Mouse (Mus musculus) heart, postnatal 14 days (tissue): ENCODE measurements around the gene Mgrn1. TPM values are rescaled to one million over a fixed set of nuclear protein-coding genes. Genes with fewer than 3 reads are reported as not detected.

Experiments
- DNase-seq, 2 experiments: peaks; one replicate each; pipeline ENCODE4 v3.0.0; 2021 to 2022
- intact Hi-C: fragments of 180-260 bp; cut with DNase I; formaldehyde crosslinking; loops from one replicate; pipeline ENCODE4 v1.15.1; 2025
- total RNA-seq, 2 experiments: library from RNA; stranded (reverse); gene quantifications; 2 replicates each; pipeline ENCODE4 v1.2.3; 2021

Mgrn1 gene
- total RNA-seq, 2 experiments from 2014 or later, result 151 to 161 TPM

DNA sequence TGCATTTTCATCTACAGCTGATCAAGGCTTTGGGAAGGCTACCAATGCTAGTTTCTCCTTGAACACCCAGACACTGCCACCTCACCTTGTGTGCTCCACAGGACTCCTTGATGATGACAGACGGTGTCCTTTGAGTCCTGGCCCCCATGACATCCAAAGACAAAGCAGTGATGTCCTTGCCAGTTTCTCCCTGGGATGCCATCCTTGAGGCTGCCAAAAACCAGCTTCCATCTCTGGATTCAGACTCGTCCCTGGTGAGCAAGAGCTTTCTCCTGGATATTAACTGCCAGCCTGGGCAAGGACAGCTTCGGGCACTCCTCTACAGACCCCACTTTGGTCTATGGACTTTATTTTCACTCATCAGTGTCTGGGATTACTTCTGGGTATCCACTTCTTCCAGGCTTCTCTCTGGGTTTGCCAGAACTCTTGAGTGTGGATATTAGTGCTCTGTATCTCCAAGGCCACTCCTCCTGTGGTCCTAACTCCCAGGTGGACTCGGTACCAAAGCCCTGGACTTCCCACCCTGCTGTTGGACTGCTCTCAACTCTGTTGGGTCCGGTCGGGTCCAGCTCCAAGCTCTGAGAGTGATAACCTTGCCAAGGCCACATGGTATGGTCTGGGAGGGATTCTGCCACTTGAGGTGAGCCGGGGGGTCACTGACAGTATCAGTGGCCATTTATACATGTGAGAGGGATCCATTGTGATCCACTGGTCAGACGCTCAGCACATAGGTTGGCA lies 79.5 kb downstream of the Mgrn1 start:
- intact Hi-C loops, result loop anchor here (2.0 kb wide), 1 partner anchor 47 kb away; the partner anchor contains the start of gene Rogdi

DNA sequence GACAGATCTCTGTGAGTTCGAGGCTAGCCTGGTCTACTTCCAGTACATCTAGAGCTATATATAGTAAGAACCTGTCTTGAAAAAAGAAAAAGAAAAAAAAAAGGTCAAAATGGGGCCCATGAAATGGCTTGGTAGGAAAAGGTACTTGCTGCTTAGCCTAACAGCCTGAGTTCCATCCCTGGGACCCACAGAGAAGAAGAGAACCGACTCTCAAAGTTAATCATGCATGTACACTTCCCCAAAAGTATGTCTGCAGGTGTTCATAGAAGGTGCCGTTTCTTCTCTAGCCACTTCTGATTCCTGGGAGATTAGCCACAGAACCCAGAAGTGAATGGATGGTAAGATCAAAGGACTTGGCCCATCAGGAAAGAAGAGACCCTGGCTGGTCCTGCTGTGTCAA lies 82.4 kb downstream of the Mgrn1 start:
- DNase-seq, result no peak
- intact Hi-C loops, result no loop called here

More for the DNA sequence above, 79.5 kb downstream of the Mgrn1 start:
- DNase-seq, result no peak

DNA sequence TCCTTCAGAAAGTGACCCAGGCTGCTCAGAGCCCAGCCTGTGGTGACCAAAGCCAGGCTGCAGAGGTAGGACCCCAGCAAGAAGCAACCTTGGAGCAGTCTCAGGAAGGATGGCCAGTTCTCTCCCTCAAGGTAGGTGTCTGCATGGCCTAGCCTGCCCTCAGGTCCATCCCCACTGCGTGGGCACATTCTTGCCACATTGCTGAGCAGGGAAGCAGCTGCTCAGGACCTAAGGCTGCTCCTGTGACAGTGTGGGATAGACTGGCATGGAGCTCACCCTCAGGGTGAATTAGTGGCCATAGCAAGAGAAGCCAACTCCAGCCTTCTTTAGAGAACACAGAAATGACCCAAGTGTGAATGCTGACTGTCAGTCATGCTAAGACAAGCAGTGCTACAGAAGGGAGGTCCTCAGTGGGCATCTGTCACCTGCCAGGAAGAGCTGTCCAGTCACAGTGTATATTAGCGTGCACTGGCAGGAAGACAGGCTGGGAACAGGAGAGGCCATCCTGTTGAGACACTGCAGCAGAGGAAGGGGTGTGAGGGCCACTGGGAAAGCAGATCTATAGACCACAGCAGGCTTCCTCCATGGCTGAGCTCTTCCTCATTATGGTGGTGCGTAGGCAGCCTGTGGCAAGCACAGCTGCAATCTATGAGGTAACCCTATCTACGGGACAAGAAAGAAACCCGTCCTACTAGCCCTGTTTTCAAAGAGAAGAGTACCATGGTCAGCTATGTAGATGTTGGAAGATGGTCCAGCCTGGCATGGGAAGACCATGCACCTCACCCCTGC lies 83.2 kb downstream of the Mgrn1 start:
- no peak for DNase-seq
- intact Hi-C loops, result no loop called here

DNA sequence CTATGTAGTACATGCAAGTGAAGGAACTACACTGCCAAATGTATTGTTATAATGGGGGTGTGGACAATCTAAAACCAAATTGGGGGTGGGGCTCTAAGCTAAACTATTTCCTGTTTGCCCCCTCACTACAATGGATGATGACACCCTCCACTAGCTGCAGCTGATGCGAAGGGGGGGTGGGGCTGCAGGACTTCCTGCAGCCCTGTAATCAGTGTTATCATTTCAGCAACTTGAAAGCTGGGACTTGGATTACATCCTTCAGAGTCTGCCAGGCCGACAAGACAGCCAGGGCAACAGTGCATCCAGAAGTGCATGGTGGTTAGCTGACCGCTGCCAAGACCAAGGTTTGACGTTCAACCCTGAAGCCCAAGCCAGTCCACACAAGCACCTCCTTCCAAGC lies 85.6 kb downstream of the Mgrn1 start:
- intact Hi-C loops, result no loop called here
- peak in 1 of 2 experiments; percentile 28 for DNase-seq

DNA sequence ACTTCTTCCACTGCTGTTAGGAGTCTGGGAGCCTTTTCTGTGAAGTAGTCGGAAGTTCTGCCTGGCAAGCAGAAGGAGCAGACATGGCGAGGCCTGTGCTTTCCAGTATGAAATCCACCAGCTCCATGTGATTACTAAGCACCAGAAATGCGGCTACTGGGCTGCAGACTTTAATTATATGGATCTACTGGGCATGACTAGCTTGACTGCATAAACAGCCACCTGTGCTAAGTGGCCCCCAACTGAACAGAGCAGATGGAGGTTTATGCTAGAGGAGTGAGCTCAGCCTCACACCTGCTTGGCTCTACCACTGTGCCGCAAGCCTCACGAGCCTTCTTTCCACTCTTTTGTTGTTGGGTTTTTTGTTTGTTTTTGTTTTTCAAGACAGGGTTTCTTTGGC lies 88.5 kb downstream of the Mgrn1 start:
- no peak for DNase-seq
- intact Hi-C loops, result no loop called here

DNA sequence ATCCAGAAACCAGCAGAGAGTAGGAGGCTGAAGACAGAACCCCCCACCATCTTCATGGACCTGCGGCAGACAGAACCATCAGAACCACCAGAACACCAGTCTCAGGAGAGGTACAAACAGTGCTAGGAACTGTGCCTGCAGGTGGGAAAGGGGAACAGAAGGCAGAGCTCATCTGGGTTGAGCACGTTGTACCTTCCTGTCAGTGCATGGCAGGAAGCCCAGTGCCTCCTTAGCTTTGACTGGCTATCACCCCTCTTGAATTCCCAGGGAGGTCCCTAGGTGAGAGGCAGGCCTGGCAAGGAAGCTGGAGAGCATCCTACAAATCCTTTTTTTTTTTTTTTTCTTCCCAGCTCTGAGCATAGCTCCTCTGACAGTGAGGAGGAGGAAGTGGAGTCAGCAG lies 90.1 kb downstream of the Mgrn1 start:
- no peak for DNase-seq
- intact Hi-C loops, result no loop called here

DNA sequence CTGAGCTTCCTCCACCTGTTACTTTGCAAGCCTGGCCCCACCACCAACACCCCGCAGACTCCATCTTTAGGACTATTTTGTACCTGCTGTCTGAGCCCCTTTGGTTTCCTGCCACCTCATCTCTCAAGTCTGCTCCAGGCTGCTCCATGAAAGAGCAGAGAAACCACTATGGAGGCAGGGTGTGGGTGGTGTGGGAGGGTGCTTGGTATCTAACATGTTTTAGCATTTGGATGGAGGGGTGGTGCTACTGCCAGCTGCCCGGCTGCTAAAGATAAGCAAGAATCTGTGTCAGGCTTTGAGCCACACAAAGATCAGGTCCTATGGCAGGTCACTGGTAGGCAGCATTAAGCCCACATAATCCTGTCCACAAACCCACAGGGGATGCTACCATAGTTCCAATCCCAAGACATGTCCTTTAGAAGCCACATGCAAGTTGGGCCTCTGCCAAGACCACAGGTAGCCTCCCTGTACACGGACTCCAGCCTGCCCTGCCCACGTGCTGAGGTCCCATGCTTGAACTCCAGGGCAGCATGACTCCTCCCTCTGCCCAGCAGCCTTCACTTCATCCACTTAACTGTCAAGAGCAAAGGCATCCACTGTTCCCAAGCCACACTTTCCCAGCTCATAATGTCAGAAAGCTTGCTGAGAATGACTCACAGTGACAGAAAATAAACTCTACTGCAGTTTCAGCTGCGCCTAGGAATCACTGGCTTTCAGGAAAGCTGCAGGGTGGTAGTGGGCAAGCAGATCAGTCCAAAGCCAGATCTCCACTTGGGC lies 92.4 kb downstream of the Mgrn1 start:
- no peak for DNase-seq
- intact Hi-C loops, result no loop called here

DNA sequence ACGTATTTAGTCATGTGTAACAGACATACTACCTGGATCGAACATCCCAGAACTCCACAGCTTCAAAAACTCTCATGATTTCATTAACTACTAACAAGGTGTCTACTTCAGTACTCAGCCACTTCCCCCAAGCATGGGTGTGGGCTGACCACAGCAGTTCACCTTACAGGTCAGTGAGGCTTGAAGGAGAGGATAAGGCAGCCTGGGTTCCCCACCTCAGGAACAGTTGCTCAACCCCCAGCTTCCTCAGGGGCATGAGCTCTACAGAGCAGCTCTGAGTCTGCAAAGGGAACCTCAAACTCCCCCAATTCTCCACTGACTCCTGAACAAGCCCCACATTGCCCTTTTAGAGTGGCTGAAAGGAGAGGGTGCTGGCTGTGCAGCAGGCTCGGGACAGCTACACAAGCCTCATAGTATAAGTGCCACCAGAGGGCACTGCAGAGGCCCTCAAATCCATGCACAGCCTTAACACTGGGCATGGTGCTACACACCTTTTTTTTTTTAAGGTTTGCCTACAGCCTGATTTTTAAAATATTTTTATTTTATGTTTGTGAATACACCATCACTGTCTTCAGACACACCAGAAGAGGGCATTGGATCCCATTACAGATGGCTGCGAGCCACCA lies 93.8 kb downstream of the Mgrn1 start:
- intact Hi-C loops, result loop anchor here (1.0 kb wide), 1 partner anchor 165 kb away; no protein-coding TSS in a partner anchor
- peak; percentile 26 to 45 for DNase-seq

DNA sequence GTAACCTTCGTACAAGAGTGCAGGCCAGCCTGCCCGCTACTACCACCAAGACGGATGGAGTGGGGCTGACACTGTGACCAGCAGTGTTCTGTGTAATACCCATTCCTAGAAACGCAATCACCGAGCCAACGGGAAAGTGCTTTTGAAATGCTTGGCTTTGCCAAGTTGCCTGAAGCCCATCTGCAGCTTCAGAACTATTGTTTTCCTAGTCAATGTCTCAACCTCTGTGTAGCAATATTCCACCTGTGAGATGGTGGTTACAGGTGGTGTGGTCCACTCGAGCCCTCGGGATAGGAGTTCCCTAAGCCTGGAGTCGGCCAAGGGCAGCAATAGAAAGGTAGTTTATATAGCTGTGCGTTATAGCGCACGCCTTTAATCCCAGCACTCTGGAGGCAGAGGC lies 98.7 kb downstream of the Mgrn1 start:
- intact Hi-C loops, result no loop called here

More for the DNA sequence above, 98.7 kb downstream of the Mgrn1 start:
- DNase-seq, result no peak

Other genes with a start within 250 kb of the Mgrn1 start
- 10 to 100 TPM; 12.1 to 14.7 TPM for gene Vasn, start 246.3 kb upstream of the Mgrn1 start, total RNA-seq
- 100 to 1,000 TPM; 121 to 123 TPM for gene Dnaja3, start 246.3 kb upstream of the Mgrn1 start, total RNA-seq
- 10 to 100 TPM; 20.6 to 20.7 TPM for gene Coro7, start 206.5 kb upstream of the Mgrn1 start, total RNA-seq
- gene Nmral1, start 166.9 kb upstream of the Mgrn1 start, total RNA-seq, result 1 to 10 TPM; 3.2 to 4.5 TPM
- gene Hmox2, start 159.9 kb upstream of the Mgrn1 start, total RNA-seq, result 10 to 100 TPM; 70.5 to 71.1 TPM
- 10 to 100 TPM; 78.8 to 81.3 TPM for gene Cdip1, start 96.0 kb upstream of the Mgrn1 start, total RNA-seq
- under 1 TPM in 1 of 2 experiments, not detected in 1; 0.14 TPM for gene 4930562C15Rik, start 50.8 kb upstream of the Mgrn1 start, total RNA-seq
- gene Ubald1, start 5.9 kb upstream of the Mgrn1 start, total RNA-seq, result 10 to 100 TPM; 21.3 to 23.1 TPM
- 10 to 100 TPM; 31.4 to 32.3 TPM for gene Nudt16l1, start 52.5 kb downstream of the Mgrn1 start, total RNA-seq
- 10 to 100 TPM; 15.3 to 16.3 TPM for gene Anks3, start 78.0 kb downstream of the Mgrn1 start, total RNA-seq
- gene Sept12, start 111.6 kb downstream of the Mgrn1 start, total RNA-seq, result not detected
- gene Smim22, start 121.0 kb downstream of the Mgrn1 start, total RNA-seq, result not detected
- gene Rogdi, start 127.3 kb downstream of the Mgrn1 start, total RNA-seq, result 10 to 100 TPM; 22.8 to 24.8 TPM
- gene Glyr1, start 163.6 kb downstream of the Mgrn1 start, total RNA-seq, result 10 to 100 TPM; 50.9 to 51.0 TPM
- gene Ubn1, start 163.8 kb downstream of the Mgrn1 start, total RNA-seq, result 10 to 100 TPM; 32.9 to 34.6 TPM
- 1 to 10 TPM; 3.3 to 3.9 TPM for gene Ppl, start 246.2 kb downstream of the Mgrn1 start, total RNA-seq